Mouse (Mus musculus) adrenal gland, postnatal 25 days (tissue): ENCODE measurements around the gene Timm13. TPM values are rescaled to one million over a fixed set of nuclear protein-coding genes. Genes with fewer than 3 reads are reported as not detected.

ENCODE experiments used
- DNase-seq: peaks from one replicate; pipeline ENCODE4 v3.0.0; 2021; ENCODE audit warnings: mixed read lengths
- total RNA-seq: library from RNA; stranded (reverse); gene quantifications from 2 replicates; pipeline ENCODE4 v1.2.3, GENCODE M21; 2021

Gene Timm13
- total RNA-seq, 1 experiment from 2014 or later: 208 TPM

DNA sequence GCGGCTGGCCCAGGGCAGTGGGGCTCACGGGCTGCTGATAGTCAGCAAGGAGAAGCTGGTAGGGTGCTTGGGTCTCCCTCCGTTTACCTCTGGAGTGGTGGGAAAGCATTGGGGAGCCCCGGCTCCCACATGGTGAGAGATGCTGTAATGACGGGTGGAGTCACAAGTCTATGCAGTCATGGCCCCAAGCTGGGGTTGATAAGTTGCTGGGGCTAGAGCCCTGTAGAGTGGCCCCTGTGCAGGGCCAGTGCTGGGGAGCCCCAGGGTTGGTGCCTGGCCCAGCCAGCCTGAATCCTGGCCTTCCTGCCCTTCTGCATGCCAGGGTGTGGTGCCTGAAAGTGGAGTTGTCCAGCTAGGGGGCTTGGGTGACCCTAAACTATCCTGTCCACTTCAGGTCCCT lies 38.5 kb downstream of the Timm13 start:
- DNase-seq: no peak

DNA sequence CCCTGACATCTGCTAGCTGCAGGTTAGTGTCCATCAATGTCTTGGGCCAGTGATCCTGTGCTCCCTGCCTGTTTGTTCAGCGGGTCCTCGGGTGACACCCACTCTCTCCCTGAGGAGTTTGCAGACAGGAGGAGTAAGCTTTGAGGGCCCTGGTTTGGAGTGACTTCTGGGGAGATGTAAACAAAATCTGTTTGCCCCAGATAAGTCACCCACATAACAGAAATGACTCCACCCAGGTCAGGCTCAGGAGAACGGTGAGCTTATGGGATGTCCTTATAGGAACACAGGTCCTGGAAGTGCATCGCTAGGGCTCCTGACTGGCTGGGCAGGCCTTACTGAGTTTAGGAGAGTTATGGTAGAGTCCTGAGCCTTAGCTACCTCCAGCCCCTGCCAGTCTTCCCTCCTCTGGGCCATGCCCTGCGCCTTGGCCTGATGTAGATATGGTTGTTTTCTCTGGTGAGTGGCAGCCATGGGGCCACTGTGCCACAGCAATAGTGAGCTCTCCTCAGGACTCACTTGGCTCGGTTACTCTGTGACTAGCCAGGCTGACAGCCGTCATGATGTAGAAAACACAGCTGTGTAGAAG lies 42.3 kb downstream of the Timm13 start:
- no peak for DNase-seq

DNA sequence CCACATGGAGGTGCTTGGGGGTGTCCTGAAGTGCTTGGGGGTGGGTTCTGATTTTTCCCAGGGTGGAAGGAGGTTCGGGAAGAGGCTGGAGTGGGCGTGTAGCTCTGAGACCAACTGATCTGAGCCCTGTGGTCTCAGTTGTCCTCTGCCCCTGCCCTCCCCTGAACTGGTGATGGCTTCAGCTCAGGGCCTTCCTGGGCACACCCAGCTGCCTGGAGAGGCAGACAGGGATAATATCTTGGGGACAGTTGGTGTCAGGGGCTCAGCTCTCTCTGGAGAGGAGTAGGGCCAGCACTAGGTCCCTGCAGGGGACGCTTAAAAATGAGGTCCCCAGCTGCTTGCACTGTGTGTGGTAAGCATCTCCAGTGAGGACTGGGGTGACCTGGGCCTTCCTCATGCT lies 42.9 kb downstream of the Timm13 start:
- DNase-seq: no peak

DNA sequence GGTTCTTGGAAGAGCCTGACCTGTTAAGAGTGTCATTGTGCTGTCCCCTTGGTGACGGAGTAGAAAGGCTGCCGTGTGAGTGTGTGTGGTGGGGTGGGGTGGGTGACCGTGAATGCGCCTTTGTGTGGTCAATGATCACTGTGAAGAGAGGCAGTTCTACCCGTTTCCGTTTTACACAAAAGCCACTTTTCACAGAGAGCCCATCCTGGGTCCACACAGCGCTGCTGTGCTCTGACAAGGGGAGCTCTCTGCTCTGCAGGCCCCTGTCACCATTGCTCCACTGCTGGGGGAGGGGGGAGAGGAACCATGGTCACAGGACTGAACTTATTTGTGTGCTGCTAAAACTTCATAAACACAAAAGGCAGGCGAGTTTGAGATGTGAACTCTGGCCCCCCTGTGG lies 43.4 kb downstream of the Timm13 start:
- no peak for DNase-seq

DNA sequence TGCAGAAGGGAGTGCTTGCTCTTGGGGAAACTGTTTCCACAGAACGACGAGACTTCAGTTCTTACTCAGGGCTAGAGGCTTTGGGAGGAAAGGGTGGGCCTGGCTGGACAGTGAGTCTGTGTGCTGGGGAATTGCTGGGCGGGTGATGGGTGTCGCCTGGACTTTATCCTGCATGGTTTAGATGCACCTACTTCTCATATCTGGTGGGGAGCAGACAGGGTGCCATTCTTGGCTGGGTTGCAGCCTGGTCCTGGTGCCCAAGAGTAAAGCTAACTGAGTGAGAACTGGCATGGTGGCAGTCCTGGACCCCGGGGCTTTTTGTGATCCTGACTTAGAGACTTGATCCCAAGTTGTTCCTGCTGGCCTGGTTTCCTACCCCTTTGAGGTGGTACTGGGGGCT lies 43.9 kb downstream of the Timm13 start:
- no peak for DNase-seq

DNA sequence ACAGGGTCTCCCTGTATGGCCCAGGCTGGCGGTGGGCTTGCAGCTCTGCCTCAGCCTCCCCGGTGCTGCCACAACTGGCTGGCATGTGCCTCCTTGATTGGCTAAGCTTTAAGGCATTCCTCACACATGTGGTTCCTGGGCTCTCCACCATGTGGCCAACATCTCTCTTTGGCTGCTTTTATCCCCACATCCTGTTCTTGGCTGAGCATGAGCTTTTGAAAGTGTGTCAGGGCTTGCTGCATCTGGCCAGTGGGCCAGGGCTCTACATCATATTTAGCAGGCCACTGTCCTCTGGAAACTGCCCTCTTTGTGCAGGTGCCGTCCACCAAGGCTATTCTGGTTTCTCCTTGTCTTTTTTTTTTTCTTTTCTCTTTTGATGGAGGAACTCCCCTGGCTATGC lies 44.5 kb downstream of the Timm13 start:
- DNase-seq: no peak

DNA sequence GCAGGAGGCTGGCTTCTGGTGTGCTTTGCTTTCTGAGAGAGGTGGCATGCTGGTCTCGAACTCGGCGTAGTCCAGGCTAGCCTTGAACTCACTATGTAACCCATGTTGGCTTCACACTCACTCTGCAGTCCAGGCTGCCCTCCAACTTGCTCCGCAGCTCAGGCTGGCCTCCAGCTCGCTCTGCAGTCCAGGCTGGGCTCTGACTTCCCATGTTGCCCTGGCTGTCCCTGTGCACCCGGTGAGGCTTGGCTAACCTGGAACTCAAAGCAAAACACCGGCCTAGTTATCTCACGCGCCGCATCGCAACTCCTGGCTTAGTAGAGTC lies 45.1 kb downstream of the Timm13 start:
- no peak for DNase-seq

DNA sequence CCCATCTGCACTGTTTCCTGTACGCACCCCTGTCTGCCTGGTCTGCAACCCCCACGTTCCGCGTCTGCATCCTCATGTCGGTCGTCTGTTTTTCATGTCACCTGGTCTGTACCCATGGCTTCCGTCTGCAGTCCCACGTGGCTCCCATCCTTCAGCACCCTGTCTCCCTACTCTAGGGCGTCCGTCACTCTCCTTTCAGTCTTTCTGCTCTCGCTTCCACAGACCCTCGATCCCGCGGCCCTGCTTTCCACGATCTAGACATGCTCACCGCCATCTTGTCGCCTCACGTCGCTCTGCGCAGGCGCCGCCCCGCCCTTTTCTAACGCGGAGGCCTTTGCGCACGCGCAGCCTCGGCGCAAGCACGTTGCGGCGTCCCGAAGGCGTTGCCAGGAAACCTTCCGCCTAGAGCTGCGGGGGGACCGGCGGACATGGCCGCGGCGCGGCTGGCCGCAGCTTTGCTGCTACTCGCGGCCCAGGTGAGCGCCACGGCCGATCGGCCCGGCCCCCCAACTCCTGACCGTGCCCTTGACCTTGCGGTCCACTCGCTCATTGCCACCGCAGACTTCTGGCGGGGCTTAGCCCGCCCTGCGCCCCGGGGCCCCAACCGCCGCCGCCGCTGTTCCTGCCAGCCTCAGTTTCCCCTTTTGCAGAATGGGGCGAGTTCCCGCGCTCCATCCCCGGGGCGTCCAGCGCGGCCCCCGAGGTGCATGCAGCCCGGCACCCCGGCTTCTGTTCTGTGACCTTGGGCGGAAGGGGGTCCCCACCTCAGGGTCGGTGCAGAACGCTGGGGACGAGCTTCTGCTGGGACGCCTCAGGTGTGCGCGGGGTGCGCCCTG lies 45.6 kb downstream of the Timm13 start, which contains the start of the genes Lsm7 and Sppl2b:
TSS of gene Lsm7 (minus strand) at position 297 of the 836 bp plus-strand sequence.
TSS of gene Sppl2b (plus strand) at position 363 of the 836 bp plus-strand sequence.
- DNase-seq: peak; percentile 98

Other genes starting within 250 kb of the Timm13 start
- 68.4 and 79.2 TPM in 2 replicates for gene Btbd2, start 243.9 kb downstream of the Timm13 start, total RNA-seq
- gene Mknk2, start 222.9 kb downstream of the Timm13 start, total RNA-seq: 155 and 164 TPM in 2 replicates
- gene Mob3a, start 199.0 kb downstream of the Timm13 start, total RNA-seq: 15.2 and 18.8 TPM in 2 replicates
- 21.6 and 37.1 TPM in 2 replicates for gene Izumo4, start 198.8 kb downstream of the Timm13 start, total RNA-seq
- gene Ap3d1, start 158.7 kb downstream of the Timm13 start, total RNA-seq: 94.4 and 102 TPM in 2 replicates
- 97.3 and 102 TPM in 2 replicates for gene Dot1l, start 145.8 kb downstream of the Timm13 start, total RNA-seq
- 56.7 and 60.1 TPM in 2 replicates for gene Sf3a2, start 102.8 kb downstream of the Timm13 start, total RNA-seq
- 114 and 132 TPM in 2 replicates for gene Plekhj1, start 102.3 kb downstream of the Timm13 start, total RNA-seq
- 0.79 and 0.90 TPM in 2 replicates for gene Amh, start 95.7 kb downstream of the Timm13 start, total RNA-seq
- 6.7 and 8.7 TPM in 2 replicates for gene Jsrp1, start 87.5 kb downstream of the Timm13 start, total RNA-seq
- gene Oaz1, start 74.3 kb downstream of the Timm13 start, total RNA-seq: 742 and 955 TPM in 2 replicates
- gene Lingo3, start 56.9 kb downstream of the Timm13 start, total RNA-seq: 3.5 and 5.1 TPM in 2 replicates
- 42.8 and 49.8 TPM in 2 replicates for gene Lsm7, start 45.8 kb downstream of the Timm13 start, total RNA-seq
- 38.8 and 48.5 TPM in 2 replicates for gene Sppl2b, start 45.7 kb downstream of the Timm13 start, total RNA-seq
- gene Tmprss9, start 29.1 kb downstream of the Timm13 start, total RNA-seq: not detected in 2 replicates
- gene Lmnb2, start 17.3 kb upstream of the Timm13 start, total RNA-seq: 14.4 and 15.2 TPM in 2 replicates
- 15.3 and 15.4 TPM in 2 replicates for gene Gadd45b, start 29.1 kb upstream of the Timm13 start, total RNA-seq
- gene Gng7, start 114.0 kb upstream of the Timm13 start, total RNA-seq: 4.5 and 7.8 TPM in 2 replicates
- 1.9 and 2.9 TPM in 2 replicates for gene Diras1, start 124.7 kb upstream of the Timm13 start, total RNA-seq
- gene Slc39a3, start 136.5 kb upstream of the Timm13 start, total RNA-seq: 45.1 and 80.7 TPM in 2 replicates
- gene Sgta, start 159.2 kb upstream of the Timm13 start, total RNA-seq: 198 and 223 TPM in 2 replicates
- 54.3 and 80.2 TPM in 2 replicates for gene Thop1, start 169.1 kb upstream of the Timm13 start, total RNA-seq
- 1.6 and 2.7 TPM in 2 replicates for gene Creb3l3, start 197.9 kb upstream of the Timm13 start, total RNA-seq
- 182 and 184 TPM in 2 replicates for gene Map2k2, start 204.9 kb upstream of the Timm13 start, total RNA-seq
- gene Zbtb7a, start 234.3 kb upstream of the Timm13 start, total RNA-seq: 72.8 and 96.8 TPM in 2 replicates